Mouse (Mus musculus) lung, adult 2 months (tissue): ENCODE data around the gene Cyth4.

Experiments used
- CTCF ChIP-seq: fragments of 200-500 bp; IDR thresholded peaks from 2 replicates; pipeline ENCODE4 v1.5.1; 2011; ENCODE audit warnings: mild to moderate bottlenecking, low read length, control low read depth; ENCODE audit not compliant: insufficient read depth
- POLR2A ChIP-seq: fragments of 200-500 bp; IDR thresholded peaks from 2 replicates; pipeline ENCODE4 v1.6.1; 2011; ENCODE audit warnings: low read depth, mild to moderate bottlenecking, control low read depth, low read length, borderline replicate concordance; ENCODE audit errors: extremely low read depth

DNA sequence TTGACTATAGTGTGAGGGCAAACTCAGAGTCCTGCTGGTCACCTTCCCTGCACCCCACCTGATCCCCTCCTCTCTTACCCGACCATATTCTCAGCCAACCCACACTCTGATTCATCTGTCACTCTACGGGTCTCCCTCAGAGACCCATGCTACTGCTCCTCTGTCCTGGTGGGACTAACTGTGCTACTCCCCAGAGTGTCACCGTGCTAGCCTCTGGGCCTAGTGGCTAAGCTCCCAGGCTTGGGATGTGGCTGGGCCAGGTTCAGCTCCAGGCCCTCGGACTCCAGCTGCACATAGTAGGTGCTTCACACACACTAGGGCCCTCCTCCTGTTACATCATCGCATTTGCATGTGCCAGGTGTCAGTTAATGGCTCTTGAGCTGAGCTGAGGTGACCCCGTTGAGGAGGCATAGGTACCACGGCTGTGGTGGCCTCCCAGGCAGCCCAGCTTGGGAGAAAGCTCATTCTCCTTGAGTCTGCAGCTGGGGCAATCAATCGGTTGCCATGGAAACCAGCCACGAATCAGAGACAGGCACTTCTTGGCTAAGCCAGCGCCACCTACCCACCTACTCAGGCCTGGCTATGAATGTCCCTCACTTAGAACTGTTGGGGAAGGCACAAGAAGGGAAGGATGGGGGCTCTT lies 37.4 kb downstream of the Cyth4 start:
- TF ChIP-seq CTCF = no peak
- no peak for TF ChIP-seq POLR2A
